Mouse (Mus musculus) layer of hippocampus, postnatal 10 days (tissue): ENCODE measurements around the gene Taf12. TPM values are rescaled to one million over a fixed set of nuclear protein-coding genes. Genes with fewer than 3 reads are reported as not detected.

Experiments
- DNase-seq, 2 experiments: peaks; one replicate each; pipeline ENCODE4 v3.0.0; 2021; ENCODE audit warnings: low spot score in 2 of 2
- long read RNA-seq: library from polyadenylated mRNA; stranded (forward); transcript quantifications from one replicate; pipeline ENCODE4 v2.0.0, GENCODE M21; 2023
- total RNA-seq, 2 experiments: library from RNA; stranded (reverse); gene quantifications; 2 replicates each; pipeline ENCODE4 v1.2.3; 2021

Gene Taf12
- 10 to 100 TPM; 16.6 to 17.6 TPM for total RNA-seq
- long read RNA-seq, transcript Taf12-201 (6 exons, 3,787 nt), result major isoform, 36 of 38 reads
- long read RNA-seq, partial matches to known transcripts, result 1 of 38 reads
- long read RNA-seq, other reads (novel, unspliced or antisense), result 1 of 38 reads

DNA sequence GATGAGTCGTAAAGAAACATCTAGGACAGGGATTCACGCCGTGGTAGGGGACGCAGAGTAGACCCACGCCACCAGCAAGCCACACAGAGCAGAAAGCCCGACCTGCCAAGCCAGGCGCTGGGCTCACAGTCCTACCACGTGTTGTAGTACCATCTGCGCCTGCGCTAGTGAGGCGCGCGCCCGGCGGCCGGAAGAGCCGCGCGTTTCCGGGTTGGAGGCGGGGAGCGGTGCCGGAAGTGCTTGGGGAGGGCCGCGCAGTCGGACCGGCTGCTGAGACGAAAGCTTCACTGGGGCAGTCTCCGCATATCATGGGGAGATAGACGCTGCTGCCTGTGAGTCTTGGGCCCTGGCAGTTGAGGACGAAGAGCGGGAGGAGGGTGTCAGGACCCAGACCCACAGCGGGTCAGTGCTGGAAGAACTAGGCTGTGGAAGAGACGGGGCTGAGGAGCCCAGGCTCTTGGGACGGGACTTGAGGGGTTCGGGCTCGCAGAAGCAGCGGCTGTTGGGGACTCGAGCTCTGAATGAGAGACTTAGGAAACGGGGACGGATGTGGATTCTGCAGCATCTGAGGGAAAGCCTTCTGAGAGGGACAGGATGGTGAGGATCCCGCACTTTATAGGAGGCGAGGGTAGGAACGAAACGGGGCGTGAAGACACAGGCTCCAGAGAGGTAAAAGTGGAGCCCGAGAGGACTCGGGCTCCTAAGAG, at the start of gene Taf12:
Gene Taf12 (plus strand): TSS at position 220 of the 707 bp plus-strand sequence.
- DNase-seq, result peak; percentile 88 to 93

DNA sequence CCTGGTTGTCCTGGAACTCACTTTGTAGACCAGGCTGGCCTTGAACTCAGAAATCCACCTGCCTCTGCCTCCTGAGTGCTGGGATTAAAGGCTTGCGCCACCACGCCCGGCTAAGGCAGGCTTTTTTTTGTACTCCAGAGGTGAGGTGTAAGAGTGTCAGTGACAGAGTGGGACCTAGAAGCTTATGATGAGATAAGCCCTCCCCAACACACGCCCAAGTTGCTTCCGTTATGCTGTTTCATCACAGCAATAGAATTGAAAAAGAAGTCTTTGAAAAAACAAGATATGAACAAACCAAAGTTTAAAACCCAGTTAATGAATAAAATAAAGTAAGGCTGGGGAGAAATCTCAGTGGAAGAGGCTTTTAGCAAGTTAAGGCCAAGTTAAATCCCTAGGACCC, 43.8 kb upstream of the Taf12 start:
- no peak for DNase-seq

DNA sequence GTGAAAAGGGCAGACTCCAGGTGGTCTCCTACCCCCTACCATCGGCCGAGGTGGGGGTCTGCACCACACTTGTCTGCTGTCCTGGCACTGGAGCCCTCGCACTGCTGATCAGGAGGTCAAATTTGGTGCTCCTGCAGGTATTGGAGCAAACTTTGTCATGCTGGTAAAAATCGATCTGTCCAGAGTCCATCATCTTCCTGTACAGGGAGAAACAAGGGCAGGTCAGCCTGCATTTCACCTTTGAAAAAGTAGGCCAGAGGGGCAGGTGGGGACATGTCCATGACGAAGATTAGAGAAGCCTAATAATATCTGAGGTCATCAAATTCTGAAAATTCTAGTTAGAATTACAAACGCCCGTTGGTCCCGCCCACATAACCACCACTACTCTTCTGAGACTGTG, 39.5 kb upstream of the Taf12 start:
- no peak for DNase-seq

DNA sequence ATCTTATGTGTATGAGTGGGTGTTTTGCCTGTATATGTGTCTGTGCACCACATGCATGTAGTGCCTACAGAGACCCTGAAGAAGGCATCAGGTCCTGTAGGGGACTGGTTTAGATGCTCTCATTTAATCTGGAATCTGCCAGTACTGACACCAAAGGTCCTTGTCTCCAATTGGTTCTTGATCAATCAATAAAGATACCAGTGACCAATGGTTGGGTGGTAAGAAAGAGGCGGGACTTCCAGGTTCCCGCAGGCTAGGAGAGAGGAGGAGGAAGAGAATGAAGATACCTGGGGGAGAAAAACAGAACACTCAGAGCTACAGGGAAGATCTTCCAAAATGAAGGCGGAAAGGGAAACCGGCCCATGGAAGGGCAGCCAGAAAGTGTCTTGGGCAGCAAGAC, 35.8 kb upstream of the Taf12 start:
- DNase-seq, result no peak

- DNase-seq, result no peak
Observed at GRCm38 (mm10) chr4:132240367-132240766, 33.8 kb upstream of the Taf12 start.

DNA sequence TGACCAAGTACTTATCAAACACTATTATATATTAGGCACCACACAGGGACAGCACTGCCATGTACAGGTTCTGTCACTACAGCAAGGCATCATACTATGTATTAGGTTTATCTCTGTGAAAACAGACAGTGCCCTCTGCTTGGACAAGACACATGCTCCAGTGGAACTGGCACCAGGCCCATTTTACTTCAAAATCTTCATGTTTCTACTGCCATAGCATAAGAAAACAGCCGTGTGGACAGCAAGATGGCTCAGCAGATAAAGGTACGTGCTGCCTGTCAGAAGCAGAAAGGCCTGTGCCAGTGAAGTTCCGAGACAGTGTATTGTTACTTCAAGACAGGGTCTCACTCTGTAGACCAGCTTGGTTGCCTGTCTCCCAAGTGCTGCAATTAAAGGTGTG, 33.0 kb upstream of the Taf12 start:
- DNase-seq, result no peak

DNA sequence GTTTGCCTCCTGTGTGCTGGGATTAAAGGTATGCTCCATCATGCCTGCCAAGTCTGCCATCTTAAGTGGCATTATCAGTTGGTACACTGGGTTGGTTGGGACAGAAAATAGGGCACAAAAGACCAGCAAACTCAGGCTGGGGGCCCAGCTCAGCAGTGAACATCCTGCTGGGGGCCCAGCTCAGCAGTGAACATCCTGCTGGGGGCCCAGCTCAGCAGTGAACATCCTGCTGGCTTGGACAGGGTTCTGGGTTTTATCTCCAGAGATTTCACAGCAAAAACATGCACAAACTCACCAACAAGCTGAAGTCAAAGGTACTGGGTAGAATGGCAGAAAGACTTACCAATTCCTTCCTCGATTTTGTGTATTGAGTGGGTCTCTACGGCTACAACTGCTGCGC, 28.5 kb upstream of the Taf12 start:
- no peak for DNase-seq

DNA sequence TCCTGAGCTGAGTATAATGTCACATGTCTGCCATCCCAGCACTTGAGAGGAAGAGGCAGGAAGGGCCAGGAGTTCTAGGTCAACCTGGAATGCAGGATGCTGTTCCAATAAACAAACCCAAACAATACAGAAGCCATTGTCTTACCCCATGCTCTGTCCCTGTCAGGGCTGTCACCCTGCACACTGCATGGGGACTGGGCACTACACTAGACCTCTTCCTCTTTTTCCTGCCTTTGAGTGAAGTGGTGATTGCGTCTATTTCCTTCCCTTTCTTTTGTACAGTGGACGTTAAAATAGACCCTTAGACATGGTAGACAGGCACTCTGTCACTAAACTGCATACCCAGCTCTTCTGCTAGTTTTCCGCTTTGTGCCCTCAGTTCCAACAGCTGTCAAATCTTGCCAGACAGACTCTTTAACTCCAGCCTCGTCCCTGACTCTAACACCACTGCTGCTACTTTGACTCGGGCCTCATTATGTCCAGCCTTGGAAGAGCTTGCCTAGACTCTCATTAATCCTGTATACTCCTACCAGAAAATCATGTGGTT, 26.7 kb upstream of the Taf12 start:
- no peak for DNase-seq

DNA sequence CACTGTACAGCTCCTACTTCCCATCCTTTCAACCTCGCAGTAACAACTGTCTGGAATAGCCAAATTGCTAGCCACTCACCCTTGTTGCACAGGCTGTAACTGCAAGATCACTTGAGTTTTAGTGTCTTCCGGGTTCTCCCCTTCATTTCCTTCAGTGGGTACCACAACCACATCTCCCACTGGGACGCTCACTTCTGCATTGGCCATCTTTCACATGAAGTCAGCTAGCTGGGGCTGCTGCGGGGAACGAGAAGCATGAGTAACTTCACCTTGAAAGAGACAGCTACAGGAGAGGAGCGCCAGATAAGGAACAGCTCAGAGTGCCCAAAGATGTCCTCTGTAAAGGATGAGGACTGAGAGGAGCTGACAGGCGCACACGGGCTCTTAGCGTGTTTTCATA, 22.6 kb upstream of the Taf12 start:
- no peak for DNase-seq

DNA sequence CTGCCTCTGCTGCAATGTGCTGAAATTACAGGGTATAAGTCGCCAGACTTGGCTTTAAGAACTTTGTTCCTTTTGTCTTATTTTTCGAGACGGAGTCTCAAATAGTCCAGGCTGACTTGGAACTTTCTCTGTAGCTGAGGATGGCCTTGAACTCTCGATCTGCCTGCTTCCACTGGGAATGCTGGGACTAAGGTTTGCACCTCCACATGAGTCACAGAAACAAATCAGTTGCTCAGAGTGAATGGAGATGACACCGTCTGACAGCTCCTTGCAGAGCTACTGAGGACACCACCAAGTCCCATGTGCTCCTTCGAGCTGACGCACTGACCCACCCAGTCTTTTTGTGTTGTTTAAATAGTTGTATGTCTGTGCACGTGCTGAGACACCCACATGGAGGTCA, 21.0 kb upstream of the Taf12 start:
- DNase-seq, result no peak

DNA sequence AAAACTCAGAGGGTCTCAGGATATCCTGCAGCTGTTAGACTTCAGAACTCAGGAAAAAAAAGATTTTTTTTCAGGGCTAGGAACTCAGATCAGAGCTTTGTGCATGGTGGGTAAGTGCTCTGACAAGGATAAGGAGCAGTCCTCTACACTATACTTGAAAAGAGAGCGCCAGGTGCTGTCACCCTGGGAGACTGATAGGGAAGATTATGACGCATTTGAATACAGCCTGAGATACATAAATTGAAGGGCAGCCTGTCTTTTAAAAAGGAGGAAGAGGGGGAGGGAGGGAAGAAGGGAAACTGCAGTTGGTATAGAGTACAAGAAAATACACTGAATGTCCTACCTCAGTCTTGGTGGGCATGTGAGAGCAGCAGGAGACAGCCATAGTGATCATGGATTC, 20.6 kb upstream of the Taf12 start:
- DNase-seq, result no peak

DNA sequence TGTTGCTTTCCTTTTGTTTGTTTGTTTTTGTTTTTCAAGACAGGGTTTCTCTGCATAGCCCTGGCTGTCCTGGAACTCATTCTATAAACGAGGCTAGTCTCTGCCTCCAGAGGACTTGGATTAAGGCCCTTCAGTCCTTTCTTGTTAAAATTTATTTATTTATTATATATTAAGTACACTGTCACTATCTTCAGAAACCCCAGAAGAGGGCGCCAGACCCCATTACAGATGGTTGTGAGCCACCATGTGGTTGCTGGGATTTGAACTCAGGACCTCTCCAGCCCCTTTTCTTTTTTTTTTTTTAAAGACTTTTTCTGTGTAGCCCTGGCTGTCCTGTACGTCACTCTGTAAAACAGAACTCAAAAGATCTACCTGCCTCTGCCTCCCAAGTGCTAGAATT, 19.2 kb upstream of the Taf12 start:
- DNase-seq, result no peak

DNA sequence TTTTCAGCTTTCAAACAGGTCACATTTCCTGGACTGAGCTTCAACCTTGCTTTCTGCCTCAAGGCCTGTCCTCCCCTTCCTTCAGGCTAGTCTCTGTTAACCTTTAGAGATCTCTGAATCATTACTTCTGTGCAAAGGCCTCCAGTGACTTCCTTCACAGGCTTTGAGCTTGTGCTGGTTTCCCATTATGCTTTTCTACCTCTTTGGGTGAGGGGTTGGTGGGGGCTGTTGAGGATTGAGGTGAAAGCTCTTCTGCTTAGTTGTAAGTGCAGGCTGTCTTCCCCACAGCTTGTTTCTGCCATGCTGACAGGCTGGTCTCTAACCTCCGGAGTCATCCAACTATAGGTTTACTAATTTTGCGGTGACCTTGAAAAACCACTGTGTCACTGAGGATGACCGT, 17.8 kb upstream of the Taf12 start:
- DNase-seq, result no peak

- no peak for DNase-seq
Observed at GRCm38 (mm10) chr4:132259248-132259647, 14.9 kb upstream of the Taf12 start.

GRCm38 (mm10) chr4:132260404-132261379, 13.5 kb upstream of the Taf12 start:
- peak; percentile 41 to 52 for DNase-seq

DNA sequence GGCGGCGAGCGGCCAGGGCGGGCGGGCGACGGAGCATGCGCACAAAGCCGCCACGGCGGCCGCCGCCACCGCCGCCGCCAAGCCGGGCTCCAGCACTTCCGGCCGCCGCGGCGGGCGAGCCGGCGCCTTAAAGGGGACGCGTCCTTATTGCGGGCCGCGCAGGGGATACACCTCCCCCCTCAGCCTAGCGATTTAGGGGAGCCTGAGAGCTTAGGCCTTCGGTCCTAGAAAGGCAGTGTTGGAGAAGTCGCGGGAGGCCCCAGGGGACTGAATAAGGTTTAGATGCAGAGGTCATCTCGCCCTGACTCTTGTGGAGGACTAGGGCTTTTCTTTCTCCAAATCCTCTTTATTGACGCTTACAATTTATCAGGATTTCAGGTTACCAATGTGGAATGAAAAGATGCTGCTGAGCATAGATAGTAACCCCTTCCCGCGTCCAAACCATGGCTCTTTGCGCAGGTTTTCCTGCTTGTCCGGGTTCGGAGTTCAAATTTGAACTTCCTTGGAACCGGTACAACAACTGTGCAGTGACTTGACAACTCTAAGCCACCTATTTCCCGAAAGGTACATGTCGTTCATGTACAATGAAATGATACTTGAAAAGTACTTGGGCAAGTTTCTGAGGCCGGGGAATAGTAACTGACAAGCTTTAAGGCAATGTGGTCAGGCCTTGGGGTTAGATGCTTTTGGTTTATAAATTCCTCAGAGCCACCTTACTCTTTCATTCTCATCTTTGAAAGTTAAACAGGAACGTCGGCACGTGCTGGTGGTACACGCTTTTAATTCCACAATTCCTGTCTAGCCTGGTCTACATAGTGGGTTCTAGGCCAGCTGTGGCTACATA, 12.4 kb upstream of the Taf12 start, which contains the start of gene Gmeb1:
Gene Gmeb1 (minus strand): TSS at position 89 of the 844 bp plus-strand sequence.
- DNase-seq, result peak; percentile 63 to 80

GRCm38 (mm10) chr4:132262358-132262616, 11.9 kb upstream of the Taf12 start:
- DNase-seq, result no peak

DNA sequence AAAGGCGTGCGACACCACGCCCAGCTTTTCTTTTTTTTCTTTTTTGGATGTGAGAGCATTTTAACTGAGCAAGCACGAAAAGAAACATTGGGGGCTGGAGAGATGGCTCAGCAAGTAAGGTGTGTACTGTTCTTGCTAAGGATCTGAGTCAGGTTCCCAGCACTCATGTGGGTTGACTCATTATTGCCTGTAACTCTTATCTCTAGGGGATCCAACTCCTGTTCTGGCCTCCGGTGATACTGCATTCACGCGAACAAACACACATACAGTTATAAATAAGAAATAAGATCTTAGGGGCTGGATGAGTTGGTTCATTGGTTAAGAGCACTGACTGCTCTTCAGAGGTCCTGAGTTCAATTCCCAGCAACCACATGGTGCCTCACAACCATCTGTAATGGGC, 10.9 kb upstream of the Taf12 start:
- DNase-seq, result no peak

DNA sequence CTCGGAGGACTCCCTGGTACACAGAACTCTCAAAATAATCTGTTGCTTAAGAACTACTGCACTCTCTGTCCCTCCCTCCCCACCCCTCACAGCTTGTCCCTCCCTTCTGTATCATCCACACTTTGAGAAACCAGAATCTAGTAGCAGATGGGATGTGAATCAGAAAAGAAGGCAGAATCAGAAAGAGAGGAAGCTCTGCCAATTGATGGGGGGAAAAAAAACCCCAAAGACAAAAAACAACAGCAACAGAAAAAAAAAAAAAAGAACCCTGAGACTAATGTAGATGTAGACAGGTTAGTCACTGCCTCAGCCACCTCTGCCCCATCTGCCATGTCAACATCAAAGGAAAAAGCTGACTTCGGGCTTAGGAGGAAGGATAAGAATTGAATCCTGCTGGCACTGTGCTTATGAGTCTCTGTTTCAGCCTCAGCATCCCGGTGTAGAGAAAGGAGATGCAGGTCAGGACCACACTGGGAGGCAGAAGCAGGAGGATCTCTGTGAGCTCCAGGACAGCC, 7.3 kb upstream of the Taf12 start:
- no peak for DNase-seq

- no peak for DNase-seq
Observed at GRCm38 (mm10) chr4:132268871-132269739, 5.1 kb upstream of the Taf12 start.
